Mouse (Mus musculus): ENCODE measurements around the gene Rmdn3.

Gene Rmdn3

DNA sequence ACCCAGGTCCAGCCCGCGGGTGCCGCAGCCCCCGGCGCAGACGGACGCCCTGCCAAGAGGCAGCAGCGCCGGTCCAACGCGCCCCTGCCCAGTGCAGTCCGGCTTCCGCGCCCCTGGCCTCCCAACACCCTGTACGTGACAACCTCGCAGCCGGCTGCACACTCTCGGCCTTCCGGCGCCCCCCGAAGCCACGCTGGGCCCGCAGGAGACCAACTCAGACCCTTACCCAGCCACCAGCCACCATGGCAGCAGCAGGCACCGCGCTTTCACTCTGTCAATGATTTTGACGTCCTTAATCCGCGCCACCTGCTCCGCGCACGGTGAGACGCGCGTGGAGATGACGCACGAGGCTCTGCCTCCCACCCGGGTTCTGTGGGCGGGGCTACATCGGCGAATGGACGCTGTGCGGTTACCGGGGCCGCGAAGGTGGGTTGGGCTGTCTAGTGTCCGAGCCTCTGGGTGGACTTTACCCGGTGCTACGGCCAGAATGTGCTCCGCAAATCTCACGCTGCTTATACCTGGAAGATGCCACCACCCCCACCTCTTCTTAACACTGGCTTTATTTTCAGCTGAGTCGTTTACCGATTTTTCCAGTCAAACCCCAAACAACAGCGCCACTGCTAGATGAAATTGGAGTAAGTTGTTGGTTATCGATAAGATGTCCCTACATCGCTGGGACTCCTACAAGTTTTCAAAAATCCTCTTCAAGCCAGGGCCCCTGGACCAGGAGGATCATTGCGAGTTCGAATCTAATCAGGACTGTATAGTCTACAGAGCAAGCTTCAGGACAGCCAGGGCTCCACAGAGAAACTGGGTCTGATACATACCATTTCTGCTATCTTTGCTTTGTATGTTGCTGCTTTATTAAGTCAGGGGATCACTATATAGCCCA lies at the start of gene Rmdn3:
TSS of gene Rmdn3 (minus strand) at position 354 of the 892 bp plus-strand sequence.
- ChIA-PET CTCF (interaction anchor here in 2 of 4 experiments (0.7 to 1.0 kb wide), 3 partner anchors 9 to 726 kb away, joined by 3 to 4 read pairs (median 3); no protein-coding TSS in a partner anchor), POLR2A (interaction anchor here in 3 of 4 experiments (0.7 to 2.3 kb wide), 9 partner anchors 8 to 265 kb away, joined by 3 to 17 read pairs (median 4); partner anchors contain the start of gene Spint1 (in 1 of the 3))

DNA sequence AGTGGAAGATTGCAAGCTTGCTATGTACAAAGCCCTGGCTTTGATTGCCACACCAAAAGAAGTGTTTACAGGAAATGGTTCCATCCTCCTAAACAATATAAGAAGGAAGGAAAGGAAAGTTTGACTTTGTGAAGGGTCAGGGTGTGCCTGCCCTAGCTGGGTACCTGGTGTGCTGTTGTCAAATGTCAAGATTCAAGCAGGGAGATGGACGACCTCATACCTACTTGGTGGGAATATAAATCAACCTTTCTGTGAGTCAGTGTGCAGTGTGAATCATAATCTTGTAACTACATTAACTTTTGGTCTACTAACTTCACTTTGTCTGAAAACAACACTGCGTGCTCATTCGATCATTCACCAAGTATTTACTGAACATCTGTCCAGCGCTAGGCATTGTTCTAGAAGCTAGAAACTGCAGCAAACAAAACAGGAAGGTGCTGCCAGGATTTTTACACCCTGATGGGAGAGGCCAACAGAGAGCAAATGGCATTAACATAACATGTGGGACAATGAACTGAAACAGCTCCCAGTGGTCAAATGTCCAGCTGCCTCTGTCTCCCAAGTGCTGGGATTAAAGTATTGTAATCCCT lies 47.1 kb upstream of the Rmdn3 start:
- ChIA-PET CTCF (interaction anchor here (0.6 to 2.0 kb wide), 11 partner anchors 14 to 308 kb away, joined by 3 to 5 read pairs (median 4); partner anchors contain the start of gene Vps18 (in 3 of the 4)), POLR2A (interaction anchor here in 2 of 4 experiments (0.6 to 2.8 kb wide), 22 partner anchors 8 to 274 kb away, joined by 3 to 19 read pairs (median 4); partner anchors contain the start of genes Rhov (in 2 of the 2), Vps18 (in 2 of the 2), Ino80 (in 1 of the 2) and Ppp1r14d (in 1 of the 2))

DNA sequence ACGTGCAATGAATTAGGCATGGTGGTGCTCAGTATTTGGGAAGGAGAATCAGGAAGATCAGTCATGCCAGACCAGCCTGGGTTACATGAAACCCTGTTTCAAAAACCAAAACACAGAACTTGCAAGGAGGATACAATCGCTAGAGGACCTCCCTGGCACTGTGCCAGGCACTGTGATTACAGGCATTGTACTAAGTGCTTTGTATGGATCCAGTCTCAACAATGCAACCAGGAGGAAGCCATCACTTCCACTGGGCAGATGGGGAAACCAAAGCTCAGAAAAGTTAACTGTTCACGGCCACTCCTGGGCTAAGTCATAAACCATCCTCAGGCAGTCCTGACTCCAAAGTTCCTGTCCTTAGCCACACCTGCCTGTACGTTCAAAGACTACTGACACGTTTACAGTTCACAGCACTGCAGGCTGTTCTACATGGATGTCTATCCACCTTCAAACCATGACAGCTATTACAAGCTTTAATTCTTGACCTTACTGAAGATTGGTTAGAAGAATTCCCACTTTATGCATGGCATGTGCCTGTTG lies 46.1 kb upstream of the Rmdn3 start:
- CTCF ChIA-PET: interaction anchor here (0.5 to 2.0 kb wide), 13 partner anchors 9 to 309 kb away, joined by 3 to 5 read pairs (median 4); partner anchors contain the start of gene Vps18 (in 3 of the 4)
- POLR2A ChIA-PET: interaction anchor here in 3 of 4 experiments (0.6 to 2.1 kb wide), 19 partner anchors 8 to 174 kb away, joined by 3 to 19 read pairs (median 4); partner anchors contain the start of genes Vps18 (in 2 of the 3), Ccdc32 (in 1 of the 3), Ppp1r14d (in 1 of the 3) and Rhov (in 1 of the 3)

DNA sequence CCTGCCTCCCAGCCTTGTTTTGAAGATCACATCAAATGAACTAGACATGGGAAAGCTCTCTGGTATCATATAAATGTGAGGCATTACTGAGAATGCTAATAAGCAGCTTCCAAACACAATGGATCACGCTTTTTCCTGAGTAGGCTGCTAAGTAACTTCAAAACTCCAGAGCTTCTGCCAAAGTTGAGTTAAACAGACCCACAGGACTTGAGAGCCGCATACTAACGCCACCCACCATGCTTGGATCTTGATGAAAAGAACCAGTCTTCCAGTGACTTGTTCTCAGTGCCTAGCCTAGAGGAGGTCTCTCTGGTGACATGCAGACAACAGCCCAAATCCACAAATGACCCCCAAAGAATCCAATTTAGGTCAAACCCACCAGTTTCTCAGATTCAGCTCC lies 42.1 kb upstream of the Rmdn3 start:
- ChIA-PET CTCF (interaction anchor here in 3 of 4 experiments (0.5 to 0.9 kb wide), 3 partner anchors 31 to 125 kb away, joined by 3 to 8 read pairs (median 3); partner anchors contain the start of gene Vps18 (in 1 of the 3)), POLR2A (interaction anchor here in 2 of 4 experiments (0.6 to 0.8 kb wide), 2 partner anchors 35 to 51 kb away, joined by 3 read pairs; no protein-coding TSS in a partner anchor)

DNA sequence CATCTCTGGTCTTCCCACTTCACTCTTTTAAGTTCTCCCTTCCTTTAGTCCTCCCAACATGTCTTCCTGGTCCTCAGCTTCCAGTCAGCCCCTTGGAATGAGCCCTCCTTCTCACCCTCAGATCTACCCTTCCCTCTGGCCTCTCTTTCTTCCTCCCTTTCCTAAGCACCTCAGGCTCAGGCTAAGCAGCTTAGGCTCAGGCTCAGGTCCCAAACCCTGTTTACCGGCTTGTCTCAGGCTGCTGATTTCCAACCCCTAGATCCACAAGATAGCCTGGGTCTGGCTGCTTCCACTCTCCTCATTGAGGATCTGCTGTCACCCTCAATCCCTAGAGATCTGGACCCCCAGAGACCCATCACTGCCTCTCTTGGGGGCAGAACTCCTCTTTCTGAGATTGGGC lies 41.2 kb upstream of the Rmdn3 start:
- POLR2A ChIA-PET: interaction anchor here in 1 of 4 experiments (0.5 to 0.9 kb wide), 2 partner anchors 26 to 941 kb away, joined by 3 read pairs; no protein-coding TSS in a partner anchor
- CTCF ChIA-PET: interaction anchor here in 1 of 4 experiments (1.1 kb wide), 1 partner anchor 8 kb away, joined by 5 read pairs; no protein-coding TSS in a partner anchor

DNA sequence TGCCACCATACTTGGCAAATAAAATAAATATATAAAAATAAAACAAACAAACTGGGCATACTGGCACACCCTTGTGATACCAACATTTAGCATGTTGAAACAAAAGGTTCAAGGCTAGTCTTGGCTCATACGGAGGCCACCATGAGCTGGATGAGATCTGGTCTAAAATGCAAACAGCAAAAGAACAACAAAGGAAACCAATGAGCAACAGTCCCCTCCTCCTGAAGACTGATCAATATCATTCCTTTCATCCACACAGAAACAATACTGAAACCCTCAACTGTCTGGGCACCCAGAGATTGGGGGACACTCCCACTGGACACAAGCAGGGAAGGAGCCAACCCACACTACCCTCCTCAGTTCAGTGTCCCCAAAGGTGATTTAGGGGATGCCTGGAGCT lies 40.7 kb upstream of the Rmdn3 start:
- POLR2A ChIA-PET: interaction anchor here in 1 of 4 experiments (0.9 to 1.4 kb wide), 2 partner anchors 27 to 53 kb away, joined by 3 to 6 read pairs; no protein-coding TSS in a partner anchor
- CTCF ChIA-PET: interaction anchor here in 2 of 4 experiments (0.7 to 1.3 kb wide), 3 partner anchors 8 to 30 kb away, joined by 3 to 5 read pairs (median 3); no protein-coding TSS in a partner anchor

DNA sequence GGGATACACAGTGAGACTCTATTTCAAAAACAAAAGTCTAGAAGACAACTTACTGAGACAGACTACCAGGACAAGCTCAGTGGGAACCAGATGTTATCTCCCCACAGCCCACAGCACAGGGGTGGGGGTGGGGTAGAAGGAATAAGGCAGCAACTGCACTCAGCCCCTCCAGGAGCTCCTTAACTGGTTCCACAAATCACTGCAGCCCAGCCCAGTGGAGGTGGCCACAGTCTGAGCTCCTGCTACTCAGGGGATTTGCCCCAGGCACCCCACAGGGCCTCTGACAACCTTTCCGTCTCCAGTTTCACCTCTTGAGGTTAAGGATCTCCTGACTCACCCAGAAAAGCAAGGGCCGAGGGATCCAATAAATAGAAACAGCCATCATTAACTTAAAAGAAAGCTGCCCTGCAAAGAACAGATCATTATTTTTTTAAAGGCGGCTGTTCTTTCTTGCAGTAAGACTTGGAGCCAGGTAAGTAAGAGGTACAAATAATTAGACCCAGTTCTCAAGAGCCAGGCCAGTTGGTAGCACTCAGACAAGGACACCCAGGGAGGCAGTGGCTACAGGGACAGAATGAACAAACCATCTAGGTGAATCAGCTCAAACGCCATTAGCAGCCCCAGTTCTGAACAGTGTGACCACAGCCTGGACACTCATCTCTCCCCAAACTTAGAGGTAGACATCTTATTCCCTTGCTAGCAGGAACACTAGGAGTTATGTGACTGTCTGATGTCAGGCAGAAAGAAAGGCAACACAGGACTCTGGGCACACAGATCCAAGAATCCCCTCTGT lies 39.7 kb upstream of the Rmdn3 start:
- POLR2A ChIA-PET: interaction anchor here in 2 of 4 experiments (0.6 to 4.3 kb wide), 10 partner anchors 9 to 453 kb away, joined by 3 to 12 read pairs (median 3); partner anchors contain the start of genes Ino80 (in 1 of the 2), Spint1 (in 1 of the 2) and Vps18 (in 1 of the 2)
- CTCF ChIA-PET: interaction anchor here in 2 of 4 experiments (0.7 to 2.3 kb wide), 4 partner anchors 8 to 92 kb away, joined by 3 to 7 read pairs (median 4); partner anchors contain the start of gene Vps18 (in 2 of the 2)

DNA sequence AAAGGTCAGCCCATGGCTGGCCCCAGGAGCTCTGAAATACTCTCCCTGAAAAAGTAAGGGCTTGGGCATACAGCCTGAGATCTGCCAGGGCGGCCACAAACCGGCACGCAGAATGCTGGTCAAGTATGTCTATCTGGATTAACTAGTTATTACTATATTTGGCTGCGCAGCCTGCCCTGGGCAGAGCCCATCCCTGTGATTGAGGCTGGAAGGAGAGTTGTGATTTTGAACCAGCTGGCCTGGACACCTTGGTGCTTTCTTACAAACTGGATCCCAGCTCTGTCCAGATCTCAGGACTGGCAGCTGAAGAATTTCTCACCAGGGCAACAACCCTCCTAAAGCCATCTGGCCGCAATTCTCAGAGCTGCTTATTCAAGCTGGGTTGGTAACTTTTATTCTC lies 37.3 kb upstream of the Rmdn3 start:
- ChIA-PET CTCF (interaction anchor here in 2 of 4 experiments (0.7 to 2.3 kb wide), 3 partner anchors 8 to 94 kb away, joined by 3 to 7 read pairs (median 6); partner anchors contain the start of gene Vps18 (in 2 of the 2)), POLR2A (interaction anchor here in 1 of 4 experiments (0.7 to 4.3 kb wide), 6 partner anchors 9 to 95 kb away, joined by 3 to 12 read pairs (median 4); partner anchors contain the start of genes Ppp1r14d and Vps18)

DNA sequence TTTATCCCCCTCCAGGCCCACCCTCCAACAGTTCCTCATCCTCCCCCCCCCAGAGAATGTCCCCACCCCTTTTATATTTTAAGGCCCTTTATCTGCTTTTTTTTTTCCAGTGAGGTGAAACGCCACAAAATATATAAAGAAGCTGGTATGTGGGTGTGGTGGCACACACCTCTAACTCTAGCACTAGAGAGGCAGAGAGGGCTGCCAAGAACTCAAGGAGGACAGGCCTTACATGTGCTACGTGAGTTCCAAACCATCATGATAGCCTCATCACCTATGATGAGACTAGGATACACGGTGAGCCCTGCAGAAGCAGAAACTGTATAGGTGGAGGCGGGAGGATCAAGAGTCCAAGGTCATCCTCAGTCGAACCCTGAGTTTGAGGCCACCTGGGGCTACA lies 34.1 kb upstream of the Rmdn3 start:
- CTCF ChIA-PET: no interaction called here
- POLR2A ChIA-PET: interaction anchor here in 2 of 4 experiments (0.6 to 1.0 kb wide), 4 partner anchors 30 to 60 kb away, joined by 3 to 9 read pairs (median 4); no protein-coding TSS in a partner anchor

DNA sequence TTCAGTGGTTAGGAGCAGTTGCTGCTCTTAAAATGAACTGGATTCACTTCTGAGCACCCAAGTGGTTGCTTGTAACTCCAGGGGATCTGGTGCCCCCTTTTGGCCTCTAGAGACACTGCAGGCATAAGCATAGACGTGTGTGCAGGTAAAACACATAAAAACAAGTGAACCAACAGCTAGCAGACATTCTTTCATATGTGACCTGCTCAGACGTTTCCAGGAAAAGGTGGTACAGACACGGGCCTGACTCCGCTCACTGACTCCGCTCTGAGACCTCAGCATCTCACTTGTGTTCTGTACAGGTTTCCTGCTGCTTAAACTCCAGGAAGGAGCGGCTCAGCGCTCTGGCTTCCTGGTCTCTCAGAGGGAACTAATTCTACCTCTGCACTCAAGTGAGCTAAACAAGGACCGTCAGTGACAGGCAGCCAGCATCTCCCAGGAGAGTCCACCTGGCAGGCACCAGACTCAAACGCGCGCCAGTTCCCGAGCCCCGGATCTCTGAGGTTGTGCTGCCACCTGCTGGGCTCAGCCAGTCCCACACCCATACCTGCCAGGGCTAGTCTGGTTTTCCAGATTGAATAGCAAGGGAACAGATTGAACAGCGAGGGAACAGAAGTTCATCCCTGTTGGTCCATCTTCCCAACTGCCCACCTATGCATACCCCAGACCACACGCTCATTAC lies 32.3 kb upstream of the Rmdn3 start:
- ChIA-PET POLR2A (interaction anchor here in 3 of 4 experiments (0.7 to 1.4 kb wide), 14 partner anchors 12 to 143 kb away, joined by 3 to 7 read pairs (median 3); no protein-coding TSS in a partner anchor), CTCF (interaction anchor here (0.5 to 3.4 kb wide), 47 partner anchors 8 to 1350 kb away, joined by 3 to 21 read pairs (median 4); partner anchors contain the start of genes Vps18 (in 2 of the 4), Gchfr (in 1 of the 4), Gm14137 (in 1 of the 4) and Rhov (in 1 of the 4))

DNA sequence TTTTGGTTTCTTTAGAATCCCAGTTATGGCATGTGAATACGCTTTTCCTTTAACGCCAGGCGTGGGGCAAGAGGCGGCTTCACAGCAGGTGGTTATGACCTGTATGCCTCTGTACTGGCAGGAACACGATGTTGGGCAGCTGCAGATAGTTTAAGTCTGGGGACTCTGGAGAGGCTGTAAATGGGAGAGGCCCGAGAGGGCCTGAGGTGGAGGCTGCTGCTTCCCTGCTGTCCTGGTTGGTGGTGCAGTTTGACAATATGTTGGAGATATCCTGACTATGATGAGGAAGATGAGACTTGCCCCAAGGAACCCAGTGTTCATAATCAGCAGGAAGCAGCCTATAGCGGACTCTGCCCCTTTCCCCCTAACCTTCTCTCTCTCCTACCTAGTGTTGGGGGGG lies 26.1 kb upstream of the Rmdn3 start:
- CTCF ChIA-PET: interaction anchor here in 3 of 4 experiments (0.6 to 1.5 kb wide), 4 partner anchors 38 to 1511 kb away, joined by 3 to 5 read pairs (median 4); no protein-coding TSS in a partner anchor
- POLR2A ChIA-PET: interaction anchor here in 1 of 4 experiments (0.6 kb wide), 1 partner anchor 1680 kb away, joined by 3 read pairs; no protein-coding TSS in a partner anchor

DNA sequence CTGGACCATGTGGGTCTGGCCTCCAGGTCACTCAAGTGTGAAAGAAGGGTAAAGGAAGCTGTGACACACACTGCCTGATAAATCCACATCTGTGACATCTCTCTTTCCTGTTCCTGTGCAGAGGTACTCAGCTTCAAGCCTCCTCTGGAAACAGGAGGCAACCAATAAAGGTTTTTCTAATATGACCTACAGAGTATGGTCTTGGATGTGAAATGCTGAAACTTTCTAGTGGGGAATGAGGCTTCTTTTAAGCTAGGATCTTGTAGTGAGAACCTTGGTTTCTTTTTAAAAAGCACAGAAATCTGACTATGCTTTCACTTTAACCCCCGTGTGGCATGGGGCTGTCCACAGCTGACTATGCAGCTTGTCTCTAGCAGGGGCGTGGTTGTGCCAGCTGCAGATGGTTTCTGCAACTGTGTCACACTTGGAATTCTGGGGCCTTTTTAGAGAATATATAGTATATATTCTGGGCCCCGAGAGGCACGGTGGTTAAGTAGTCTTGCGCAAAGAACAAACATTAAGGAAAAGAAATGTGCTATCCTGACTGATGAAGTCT lies 20.6 kb upstream of the Rmdn3 start:
- POLR2A ChIA-PET: interaction anchor here in 2 of 4 experiments (1.0 kb wide), 2 partner anchors 11 to 12 kb away, joined by 3 read pairs; no protein-coding TSS in a partner anchor
- CTCF ChIA-PET: interaction anchor here in 3 of 4 experiments (0.6 to 3.2 kb wide), 6 partner anchors 10 to 148 kb away, joined by 3 to 14 read pairs (median 4); partner anchors contain the start of gene Ccdc32 (in 1 of the 3)

DNA sequence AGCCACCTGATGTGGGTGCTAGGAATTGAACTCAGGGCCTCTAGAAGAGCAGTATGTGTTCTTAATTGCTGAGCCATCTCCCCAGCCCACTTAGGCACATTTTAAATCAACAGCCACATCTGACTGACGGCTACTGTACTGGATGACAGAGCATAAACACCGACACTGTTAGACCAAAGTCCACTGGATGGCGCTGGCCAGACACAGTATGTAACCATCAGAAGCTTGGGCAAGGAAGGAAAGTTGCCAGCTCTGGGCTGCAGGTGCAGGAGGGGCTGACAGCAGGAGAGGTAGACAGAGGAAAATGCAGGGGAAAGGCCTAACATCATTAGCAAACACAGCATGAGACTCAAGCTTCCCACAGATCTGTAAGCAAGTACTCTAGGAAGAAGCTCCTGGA lies 19.9 kb upstream of the Rmdn3 start:
- ChIA-PET POLR2A (interaction anchor here in 2 of 4 experiments (0.6 to 0.7 kb wide), 2 partner anchors 48 to 63 kb away, joined by 3 to 4 read pairs; no protein-coding TSS in a partner anchor), CTCF (interaction anchor here in 3 of 4 experiments (0.6 to 3.2 kb wide), 5 partner anchors 10 to 147 kb away, joined by 3 to 14 read pairs (median 3); partner anchors contain the start of gene Ccdc32 (in 1 of the 3))

DNA sequence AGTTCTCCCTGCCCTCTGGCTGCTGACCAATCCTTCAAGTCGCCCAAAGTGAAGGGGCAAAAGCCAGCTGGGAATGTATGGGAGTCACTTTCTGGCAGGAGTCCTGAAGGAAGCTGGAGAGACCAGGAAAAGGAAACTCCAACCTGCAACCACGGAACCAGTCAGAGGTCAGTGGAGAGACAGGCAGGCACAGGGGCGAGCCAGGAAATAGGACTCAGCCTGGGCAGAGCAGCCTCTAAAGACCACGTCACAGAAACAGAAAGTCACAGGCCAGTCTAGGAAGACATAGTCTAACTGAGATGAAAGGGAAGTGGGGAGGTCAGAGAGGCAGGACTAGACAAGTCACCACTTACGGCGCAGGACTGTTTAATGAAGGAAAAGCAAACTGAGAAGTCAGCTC lies 18.8 kb upstream of the Rmdn3 start:
- CTCF ChIA-PET: interaction anchor here in 1 of 4 experiments (1.7 kb wide), 1 partner anchor 14 kb away, joined by 5 read pairs; no protein-coding TSS in a partner anchor
- POLR2A ChIA-PET: interaction anchor here in 1 of 4 experiments (1.0 kb wide), 1 partner anchor 9 kb away, joined by 3 read pairs; no protein-coding TSS in a partner anchor

DNA sequence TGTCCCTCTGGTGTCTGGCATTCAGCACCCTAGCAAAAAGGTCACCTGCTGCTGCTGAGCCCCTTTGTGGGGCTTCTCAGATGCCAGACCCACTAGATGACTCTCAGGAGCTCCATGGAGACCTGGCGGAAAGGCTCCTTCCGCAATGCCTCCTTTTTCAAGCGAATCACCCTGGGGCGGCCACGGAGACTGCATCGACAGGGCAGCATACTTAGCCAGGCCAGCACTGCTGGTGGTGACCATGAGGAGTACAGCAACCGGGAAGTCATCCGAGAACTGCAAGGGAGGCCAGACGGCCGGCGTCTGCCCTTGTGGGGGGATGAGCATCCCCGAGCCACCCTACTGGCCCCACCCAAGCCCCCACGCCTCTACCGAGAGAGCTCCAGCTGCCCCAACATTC lies 18.0 kb upstream of the Rmdn3 start:
- ChIA-PET POLR2A (interaction anchor here in 2 of 4 experiments (0.6 to 1.0 kb wide), 2 partner anchors 8 to 188 kb away, joined by 3 to 4 read pairs; no protein-coding TSS in a partner anchor), CTCF (interaction anchor here in 1 of 4 experiments (0.6 to 1.7 kb wide), 2 partner anchors 15 to 70 kb away, joined by 3 to 5 read pairs; no protein-coding TSS in a partner anchor)
